Mouse (Mus musculus) C2C12 (cell line): ENCODE data around the gene Nfatc4. TPM values are rescaled to one million over a fixed set of nuclear protein-coding genes. Genes with fewer than 3 reads are reported as not detected.

Experiments
- H3K27me3 ChIP-seq: one replicate; pipeline ENCODE4 v1.6.1; 2011; ENCODE audit not compliant: control insufficient read depth, insufficient read depth, insufficient read length
- H3K36me3 ChIP-seq: one replicate; pipeline ENCODE4 v1.6.1; 2011; ENCODE audit not compliant: control insufficient read depth, insufficient read depth
- H3K4me3 ChIP-seq: one replicate; pipeline ENCODE4 v1.5.1; 2011; ENCODE audit warnings: mild to moderate bottlenecking, control low read depth; ENCODE audit not compliant: poor library complexity, insufficient read depth, severe bottlenecking
- H3K79me2 ChIP-seq: one replicate; pipeline ENCODE4 v1.6.1; 2011; ENCODE audit not compliant: control insufficient read depth, insufficient read depth
- H3K79me3 ChIP-seq: one replicate; pipeline ENCODE4 v1.6.1; 2011; ENCODE audit warnings: low read depth, control low read depth
- H3ac ChIP-seq: one replicate; pipeline ENCODE3; 2011; ENCODE audit warnings: low read depth; ENCODE audit not compliant: control insufficient read depth, insufficient read length
- CEBPB ChIP-seq: IDR thresholded peaks from one replicate; pipeline ENCODE4 v1.6.1; 2011; ENCODE audit warnings: low read depth, mild to moderate bottlenecking, control low read depth, moderate library complexity
- CTCF ChIP-seq: IDR thresholded peaks from one replicate; pipeline ENCODE4 v1.5.1; 2011; ENCODE audit not compliant: control insufficient read depth, insufficient read depth, insufficient read length
- FOSL1 ChIP-seq: IDR thresholded peaks from one replicate; pipeline ENCODE4 v1.8.0; 2011; ENCODE audit warnings: mild to moderate bottlenecking, low read length; ENCODE audit not compliant: poor library complexity, insufficient read depth, severe bottlenecking
- MAX ChIP-seq: IDR thresholded peaks from one replicate; pipeline ENCODE4 v1.6.1; 2011; ENCODE audit warnings: mild to moderate bottlenecking, control low read depth
- MYOD1 ChIP-seq: IDR thresholded peaks from one replicate; pipeline ENCODE4 v1.6.1; 2011; ENCODE audit warnings: low read depth; ENCODE audit not compliant: control insufficient read depth, insufficient read length
- MYOG ChIP-seq: IDR thresholded peaks from one replicate; pipeline ENCODE4 v1.6.1; 2011; ENCODE audit not compliant: control insufficient read depth, insufficient read length; ENCODE audit errors: extremely low read depth
- USF1 ChIP-seq: IDR thresholded peaks from one replicate; pipeline ENCODE4 v1.6.1; 2011; ENCODE audit warnings: low read depth, mild to moderate bottlenecking, control low read depth, moderate library complexity
- polyA plus RNA-seq: library from polyadenylated mRNA; unstranded; fragments of >200 nt; fragmentation: generic; extraction: Trizol; gene quantifications from one replicate; pipeline ENCODE4 v1.2.1, GENCODE M21; 2012; ENCODE audit warnings: missing spikeins

The Nfatc4 gene
- polyA plus RNA-seq, 1 experiment: 1.2 TPM

DNA sequence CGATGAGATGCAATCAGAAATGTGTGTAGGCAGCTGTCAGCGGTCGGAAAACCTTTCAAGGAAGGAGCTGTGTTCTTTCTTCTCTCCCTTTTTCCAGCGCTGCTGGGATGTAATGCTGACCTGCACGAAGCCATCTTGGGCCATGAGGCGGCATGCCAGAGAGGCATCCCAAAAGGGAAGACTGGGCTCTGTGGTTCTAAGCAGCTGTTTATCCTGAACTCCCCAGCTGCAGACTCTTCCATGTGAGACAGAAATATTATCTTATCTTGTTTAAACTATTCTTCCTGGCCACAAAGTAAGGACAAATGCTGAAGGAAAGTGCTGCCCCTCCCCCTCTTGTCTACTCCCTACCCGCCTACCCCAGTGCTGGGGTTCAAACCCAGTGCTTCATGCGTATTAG is 58.0 kb downstream of the Nfatc4 start:
- Histone ChIP-seq H3K27me3 (no peaks in the 10 kb centered on the region), H3K79me3 (no peaks in the 10 kb centered on the region), H3K4me3 (no peak overlapping the region), H3K79me2 (peaks cover 7% of the 10 kb centered on the region), H3ac (no peak overlapping the region), H3K36me3 (no peaks in the 10 kb centered on the region)
- TF ChIP-seq MAX: no peak
- no peak for TF ChIP-seq CEBPB
- TF ChIP-seq USF1: no peak
- no peak for TF ChIP-seq MYOD1
- TF ChIP-seq FOSL1: no peak
- TF ChIP-seq CTCF: no peak
- TF ChIP-seq MYOG: no peak

GRCm38 (mm10) chr14:55882171-55882641 is 59.3 kb downstream of the Nfatc4 start:
- Histone ChIP-seq H3K4me3 (no peak overlapping the region), H3K36me3 (peaks cover 2% of the 10 kb centered on the region), H3K79me2 (peaks cover 7% of the 10 kb centered on the region), H3K27me3 (no peaks in the 10 kb centered on the region), H3K79me3 (no peaks in the 10 kb centered on the region), H3ac (no peak overlapping the region)
- TF ChIP-seq CTCF (no peak), FOSL1 (no peak), MYOD1 (no peak), CEBPB (no peak), USF1 (no peak), MAX (no peak), MYOG (no peak)

- H3K79me3 ChIP-seq: no peaks in the 10 kb centered on the region
- H3K27me3 ChIP-seq: no peaks in the 10 kb centered on the region
- H3K36me3 ChIP-seq: peaks cover 12% of the 10 kb centered on the region
- TF ChIP-seq MYOD1 (no peak), CTCF (no peak), MAX (no peak)
- H3K4me3 ChIP-seq: no peak overlapping the region
- H3K79me2 ChIP-seq: peaks cover 7% of the 10 kb centered on the region
- H3ac ChIP-seq: no peak overlapping the region
Measured at GRCm38 (mm10) chr14:55883149-55883661, 60.3 kb downstream of the Nfatc4 start.

Other genes with a start within 250 kb of the Nfatc4 start
- 0.40 TPM for gene Fitm1, start 247.5 kb upstream of the Nfatc4 start, polyA plus RNA-seq
- 63.7 TPM for gene Psme1, start 245.0 kb upstream of the Nfatc4 start, polyA plus RNA-seq
- 7.5 TPM for gene Emc9, start 237.8 kb upstream of the Nfatc4 start, polyA plus RNA-seq
- 110 TPM for gene Psme2, start 232.0 kb upstream of the Nfatc4 start, polyA plus RNA-seq
- gene Rnf31, start 231.4 kb upstream of the Nfatc4 start, polyA plus RNA-seq: 9.4 TPM
- gene Irf9, start 219.6 kb upstream of the Nfatc4 start, polyA plus RNA-seq: 3.3 TPM
- gene Rec8, start 205.1 kb upstream of the Nfatc4 start, polyA plus RNA-seq: not detected
- 113 TPM for gene Ipo4, start 187.2 kb upstream of the Nfatc4 start, polyA plus RNA-seq
- gene Gm49378, start 185.2 kb upstream of the Nfatc4 start, polyA plus RNA-seq: 0.13 TPM
- 72.9 TPM for gene Tm9sf1, start 179.3 kb upstream of the Nfatc4 start, polyA plus RNA-seq
- 0.43 TPM for gene Tssk4, start 173.0 kb upstream of the Nfatc4 start, polyA plus RNA-seq
- 16.5 TPM for gene Mdp1, start 162.6 kb upstream of the Nfatc4 start, polyA plus RNA-seq
- gene Gmpr2, start 151.2 kb upstream of the Nfatc4 start, polyA plus RNA-seq: 23.8 TPM
- gene Nedd8, start 151.0 kb upstream of the Nfatc4 start, polyA plus RNA-seq: 478 TPM
- 24.4 TPM for gene Tinf2, start 141.3 kb upstream of the Nfatc4 start, polyA plus RNA-seq
- gene Tgm1, start 109.2 kb upstream of the Nfatc4 start, polyA plus RNA-seq: 0.07 TPM
- 11.9 TPM for gene Rabggta, start 100.9 kb upstream of the Nfatc4 start, polyA plus RNA-seq
- gene Dhrs1, start 77.5 kb upstream of the Nfatc4 start, polyA plus RNA-seq: 63.7 TPM
- 38.6 TPM for gene Nop9, start 77.5 kb upstream of the Nfatc4 start, polyA plus RNA-seq
- 0.05 TPM for gene Cideb, start 64.7 kb upstream of the Nfatc4 start, polyA plus RNA-seq
- 0.09 TPM for gene Ltb4r2, start 61.7 kb upstream of the Nfatc4 start, polyA plus RNA-seq
- gene Ltb4r1, start 57.2 kb upstream of the Nfatc4 start, polyA plus RNA-seq: 0.05 TPM
- gene Adcy4, start 39.0 kb upstream of the Nfatc4 start, polyA plus RNA-seq: 0.02 TPM
- 0.55 TPM for gene Ripk3, start 34.3 kb upstream of the Nfatc4 start, polyA plus RNA-seq
- gene Nynrin, start 30.9 kb downstream of the Nfatc4 start, polyA plus RNA-seq: 0.13 TPM
- gene Cbln3, start 61.2 kb downstream of the Nfatc4 start, polyA plus RNA-seq: 0.05 TPM
- gene Khnyn, start 61.8 kb downstream of the Nfatc4 start, polyA plus RNA-seq: 3.6 TPM
- gene Sdr39u1, start 77.1 kb downstream of the Nfatc4 start, polyA plus RNA-seq: 4.7 TPM
- gene Cma1, start 121.5 kb downstream of the Nfatc4 start, polyA plus RNA-seq: 0.90 TPM
- not detected for gene Cma2, start 127.8 kb downstream of the Nfatc4 start, polyA plus RNA-seq
- 0.09 TPM for gene Mcpt1, start 194.8 kb downstream of the Nfatc4 start, polyA plus RNA-seq
- gene Mcpt9, start 207.4 kb downstream of the Nfatc4 start, polyA plus RNA-seq: not detected
- gene Mcpt2, start 218.9 kb downstream of the Nfatc4 start, polyA plus RNA-seq: not detected
- not detected for gene Mcpt4, start 239.2 kb downstream of the Nfatc4 start, polyA plus RNA-seq